Mouse (Mus musculus): Measurements from ENCODE around the gene Fam110a.

DNA sequence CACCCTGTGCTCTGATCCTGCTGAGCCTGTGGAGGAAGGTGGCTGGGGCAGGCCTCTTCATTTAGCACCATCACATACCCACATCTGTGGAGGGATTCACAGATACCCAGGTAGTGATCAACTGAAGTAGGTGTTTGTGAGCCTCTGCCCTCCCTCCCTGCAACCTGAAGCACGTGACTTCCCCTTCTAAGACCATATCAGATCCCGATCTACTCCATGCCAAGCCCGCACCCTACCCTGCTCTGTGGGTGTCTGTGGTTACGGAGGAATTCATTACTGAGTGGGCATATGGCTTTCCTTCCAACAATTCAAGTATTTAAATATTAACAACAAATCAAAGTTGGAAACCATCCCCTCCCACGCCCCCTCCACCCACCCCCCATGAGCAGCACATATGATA lies 16.7 kb downstream of the Fam110a start:
- TF ChIP-seq CTCF (IDR thresholded peaks at IDR 0.05) (no peak), POLR2A (IDR thresholded peaks at IDR 0.05; ENCODE audit: insufficient read depth, low read depth, low read length) (no peak), EP300 (IDR thresholded peaks at IDR 0.05; ENCODE audit: insufficient read depth, low read depth, low read length) (no peak)

Measured in heart, adult 2 months (tissue).